Mouse (Mus musculus) telencephalon, adult 2 months (tissue): ENCODE data around the gene Eif4a1.
A peak's percentile ranks its signal among the peaks of the same experiment; 100 is the strongest.
"Not testable (repeated sequence)": the region's sequence is repeated elsewhere in the genome, so short reads cannot be mapped to it uniquely, and the experiment has no call there.

Source experiments
- DNase-seq: peaks from one replicate; pipeline ENCODE4 v3.0.0-alpha.2; 2011; ENCODE audit warnings: low read depth, low spot score

Gene Eif4a1

DNA sequence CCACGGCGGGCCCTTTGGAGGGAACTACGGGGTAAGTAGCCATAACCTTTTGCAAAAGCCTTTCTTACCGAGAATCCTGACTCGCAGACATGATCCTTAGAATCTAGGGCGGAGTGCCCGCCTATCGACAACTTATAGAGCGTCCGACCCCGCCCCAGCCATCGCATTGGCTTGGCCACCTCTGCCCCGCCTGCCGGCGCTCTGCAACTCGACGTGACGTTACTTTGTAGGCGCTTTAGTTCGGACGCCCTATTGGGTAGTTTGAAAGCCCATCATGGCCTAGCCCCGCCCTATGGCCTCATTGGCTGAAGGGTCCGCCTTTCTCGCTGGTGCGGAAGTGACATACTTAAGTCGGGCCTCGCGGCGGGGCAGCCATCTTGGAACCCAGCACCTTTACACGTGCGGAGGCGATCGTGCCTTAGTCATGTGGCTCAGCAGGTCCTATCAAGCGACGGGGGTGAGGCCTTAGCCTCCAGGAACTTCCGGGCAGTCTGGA, at the start of gene Eif4a1:
Eif4a1 (minus strand) TSS at position 213 of the 496 bp plus-strand sequence.
- peak; percentile 100 for DNase-seq

DNA sequence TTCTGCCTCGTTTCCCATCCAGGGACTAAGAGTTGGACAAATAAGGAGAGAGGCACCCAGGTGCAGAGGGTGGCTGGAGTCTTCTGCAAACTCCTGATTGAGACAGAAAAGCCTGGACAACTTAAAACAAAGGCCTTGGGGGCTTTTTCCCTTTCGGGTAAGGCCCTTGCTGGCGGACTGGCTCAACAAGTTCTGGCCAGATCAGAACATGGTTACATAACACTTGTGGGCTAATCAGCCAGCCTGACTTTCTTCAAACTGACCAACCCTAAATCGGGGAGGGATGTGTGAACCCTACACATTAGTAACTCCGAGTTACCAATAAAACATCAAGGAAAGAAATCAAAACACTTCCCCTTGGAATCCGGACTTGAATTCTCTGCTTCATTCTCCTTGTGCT, 48.6 kb upstream of the Eif4a1 start:
- no peak for DNase-seq

DNA sequence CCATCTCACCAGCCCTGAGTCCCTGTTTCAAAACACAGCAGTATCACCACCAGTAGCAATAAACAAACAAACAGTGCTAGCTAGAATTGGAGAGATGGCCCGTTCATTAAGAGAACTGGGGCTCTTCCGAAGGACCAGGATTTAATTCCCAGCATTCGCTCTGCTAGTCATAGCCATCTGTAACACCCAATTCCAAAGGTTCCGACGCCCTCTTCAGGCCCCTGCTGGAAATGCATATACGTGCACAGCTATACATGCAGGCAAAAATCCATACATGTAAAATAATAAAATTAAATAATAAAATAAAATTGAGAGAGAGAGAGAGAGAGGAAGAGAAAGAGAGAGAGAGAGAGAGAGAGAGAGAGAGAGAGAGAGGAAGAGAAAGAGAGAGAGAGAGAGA, 47.2 kb upstream of the Eif4a1 start:
- DNase-seq = no peak

DNA sequence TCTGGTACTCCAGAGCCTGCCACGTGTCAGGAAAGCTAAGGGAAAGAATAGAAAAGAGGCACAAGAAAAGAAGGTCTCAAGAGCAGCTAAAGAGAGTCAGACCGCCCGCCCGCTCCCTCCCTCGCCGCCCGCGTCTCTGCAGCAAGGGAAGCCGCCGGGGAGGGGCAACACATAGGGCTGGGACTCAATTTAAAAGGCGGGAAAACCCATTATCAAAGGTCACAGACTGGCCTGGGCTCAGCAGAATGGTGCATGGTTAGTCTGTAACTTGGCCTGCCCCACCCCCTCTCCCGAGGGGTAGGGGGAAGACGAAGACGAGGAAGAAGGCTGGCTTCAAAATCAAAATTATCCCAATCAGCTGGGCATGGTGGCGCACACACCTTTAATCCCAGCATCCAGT, 46.4 kb upstream of the Eif4a1 start:
- DNase-seq = no peak

DNA sequence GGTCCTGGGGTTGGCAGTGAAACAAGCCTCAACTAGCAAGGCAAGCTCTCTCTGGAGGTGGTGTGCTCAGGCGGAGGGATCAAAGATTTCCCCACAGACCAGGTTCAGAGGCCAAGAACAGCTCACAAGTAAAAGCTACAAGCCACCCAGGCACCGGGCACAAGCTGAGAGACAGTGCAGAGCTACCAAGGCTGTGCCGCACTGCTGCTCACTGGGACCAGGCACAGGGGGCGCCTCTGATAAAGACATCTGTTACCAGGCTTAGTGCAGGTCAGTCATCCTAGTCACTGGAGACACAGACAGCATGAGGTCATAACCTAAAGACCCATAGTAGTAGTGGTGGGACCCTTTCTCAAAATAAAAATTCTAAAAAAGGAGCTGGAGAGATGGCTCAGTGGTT, 44.7 kb upstream of the Eif4a1 start:
- DNase-seq = no peak

DNA sequence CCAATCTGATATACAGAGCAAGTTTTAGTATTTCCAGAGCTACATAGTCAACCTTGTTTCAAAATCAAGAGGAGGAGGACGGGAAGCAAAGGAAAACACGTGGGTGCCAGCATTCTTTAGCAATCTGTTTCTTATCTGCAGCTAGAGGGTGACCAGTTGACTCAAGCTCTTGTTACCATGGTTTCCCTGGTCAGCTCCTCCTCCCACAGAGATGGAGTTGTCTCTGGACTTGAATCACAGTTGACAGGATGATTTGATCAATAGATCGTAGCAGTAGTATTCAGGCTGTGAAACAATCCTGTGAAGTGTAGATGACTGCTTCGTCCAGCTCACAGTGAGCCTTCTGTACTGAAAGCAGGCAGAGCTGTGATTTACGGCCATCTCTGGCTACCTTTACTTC, 43.7 kb upstream of the Eif4a1 start:
- no peak for DNase-seq

DNA sequence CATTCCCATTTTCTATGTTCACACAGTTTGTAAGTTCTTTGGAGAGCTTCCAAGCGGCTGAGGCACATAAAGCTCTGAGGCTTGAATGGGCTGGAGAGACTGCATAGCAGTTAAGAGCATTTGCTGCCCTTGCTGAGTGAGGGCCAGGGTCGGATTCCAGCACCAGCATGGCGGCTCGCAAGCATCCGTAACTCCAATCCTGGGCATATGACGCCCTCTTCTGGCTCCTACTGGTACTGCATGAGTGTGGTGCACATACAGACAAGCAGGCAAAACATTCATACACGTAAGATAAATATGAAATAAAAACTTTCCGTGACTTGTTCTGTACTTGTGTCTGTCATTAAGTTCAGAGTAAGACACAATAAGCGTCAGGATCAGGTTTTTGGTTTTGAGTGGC, 43.3 kb upstream of the Eif4a1 start:
- no peak for DNase-seq

DNA sequence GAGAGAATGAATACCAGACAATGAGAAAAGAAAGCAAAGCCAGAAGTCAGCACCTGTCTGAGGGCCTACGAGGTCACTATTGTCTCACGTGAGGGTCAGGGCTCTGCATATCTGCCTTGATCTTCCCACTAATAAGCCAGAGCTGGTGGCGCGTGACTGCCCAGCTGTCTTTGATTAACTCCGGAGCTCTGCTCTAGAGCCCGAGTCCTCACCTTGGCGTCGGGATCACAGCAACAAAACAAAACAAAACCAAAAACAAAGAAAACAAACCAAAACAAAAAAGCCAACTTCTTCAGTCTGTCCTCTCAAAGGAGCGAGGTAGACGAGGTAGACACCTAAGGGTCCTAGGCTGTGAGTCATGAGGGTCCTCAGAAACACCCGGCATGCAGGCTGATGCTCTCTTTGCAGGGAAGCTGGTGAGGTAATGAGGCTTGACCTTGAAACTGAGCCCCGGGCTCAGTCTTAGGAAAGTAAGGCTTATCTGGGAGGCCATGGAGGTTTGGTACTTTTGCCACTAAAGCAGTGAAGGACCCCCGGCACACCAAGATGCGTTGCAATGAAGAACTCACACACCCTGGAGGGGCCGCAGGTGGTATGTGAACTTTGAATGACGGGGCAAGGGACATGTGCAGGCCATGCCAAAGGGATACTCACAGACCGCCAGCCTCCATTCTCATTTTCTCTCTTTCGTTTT, 42.6 kb upstream of the Eif4a1 start:
- DNase-seq = no peak

DNA sequence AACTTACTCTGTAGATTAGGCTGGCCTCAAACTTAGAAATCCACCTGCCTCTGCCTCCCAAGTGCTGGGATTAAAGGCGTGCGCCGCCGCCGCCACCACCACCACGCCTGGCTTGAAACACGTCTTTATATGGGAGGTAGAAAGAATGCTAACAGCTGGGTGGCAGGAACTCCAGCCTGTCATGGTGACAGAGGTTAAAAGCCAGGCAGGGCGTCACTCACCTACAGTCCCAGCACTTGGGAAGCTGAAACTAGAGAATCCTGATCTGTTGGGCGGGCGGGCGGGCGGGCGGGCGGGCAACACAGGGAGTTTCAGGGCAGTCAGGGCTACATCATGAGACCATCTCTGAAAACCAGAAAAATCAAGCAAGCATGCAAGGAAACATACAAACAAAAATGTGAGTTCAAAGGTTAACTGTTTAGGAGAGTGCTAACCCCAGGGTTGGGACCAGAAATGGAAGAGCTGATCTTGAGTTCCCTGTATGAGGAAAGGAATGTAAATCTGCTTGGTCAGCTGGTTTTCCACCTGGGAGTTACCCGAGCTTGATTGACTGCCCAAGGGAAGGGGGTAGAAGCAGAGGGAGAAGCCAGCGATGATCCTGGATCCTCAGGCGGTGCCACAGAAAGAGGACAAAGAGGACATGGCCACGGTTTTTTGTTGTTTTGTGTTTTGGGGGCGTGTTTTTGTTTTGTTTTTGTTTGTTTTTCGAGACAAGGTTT, 40.9 kb upstream of the Eif4a1 start:
- no peak for DNase-seq

DNA sequence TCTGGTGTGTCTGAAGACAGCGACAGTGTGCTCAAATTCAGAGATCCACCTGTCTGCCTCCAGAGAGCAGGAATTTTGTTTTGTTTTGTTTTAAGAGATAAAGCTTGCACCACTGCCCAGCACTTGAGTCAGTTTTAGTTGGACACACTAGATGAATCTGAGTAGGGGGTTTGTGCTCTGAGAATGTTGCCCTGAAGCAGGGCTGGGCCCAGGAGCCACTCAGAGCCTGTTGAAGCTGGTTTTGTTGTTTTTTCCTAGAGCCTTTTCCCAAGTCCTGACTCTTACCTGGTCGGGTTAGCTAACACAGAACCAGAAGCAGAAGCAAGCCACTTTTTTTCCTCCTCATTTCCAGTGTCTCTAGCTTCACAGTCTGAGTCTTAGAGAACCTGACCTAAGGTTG, 38.9 kb upstream of the Eif4a1 start:
- no peak for DNase-seq

DNA sequence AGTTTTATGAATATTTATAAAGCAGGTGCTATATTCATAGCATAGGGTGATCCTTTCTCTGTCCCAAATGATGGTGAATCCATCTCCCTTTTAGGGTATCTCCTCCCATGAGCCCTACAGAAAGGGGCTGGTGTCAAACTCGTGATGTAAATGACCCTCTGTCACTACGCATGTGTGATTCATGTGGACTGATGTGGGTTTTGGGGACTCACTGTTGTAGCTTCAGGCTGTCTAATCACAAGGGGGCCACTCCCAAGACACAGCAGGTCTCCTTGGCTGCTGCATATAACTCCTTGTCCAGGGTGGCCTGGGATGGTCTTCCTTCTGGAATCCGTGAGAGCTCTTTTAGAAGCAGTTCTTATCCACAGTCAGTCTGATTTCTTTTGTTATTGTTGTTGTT, 38.2 kb upstream of the Eif4a1 start:
- no peak for DNase-seq

DNA sequence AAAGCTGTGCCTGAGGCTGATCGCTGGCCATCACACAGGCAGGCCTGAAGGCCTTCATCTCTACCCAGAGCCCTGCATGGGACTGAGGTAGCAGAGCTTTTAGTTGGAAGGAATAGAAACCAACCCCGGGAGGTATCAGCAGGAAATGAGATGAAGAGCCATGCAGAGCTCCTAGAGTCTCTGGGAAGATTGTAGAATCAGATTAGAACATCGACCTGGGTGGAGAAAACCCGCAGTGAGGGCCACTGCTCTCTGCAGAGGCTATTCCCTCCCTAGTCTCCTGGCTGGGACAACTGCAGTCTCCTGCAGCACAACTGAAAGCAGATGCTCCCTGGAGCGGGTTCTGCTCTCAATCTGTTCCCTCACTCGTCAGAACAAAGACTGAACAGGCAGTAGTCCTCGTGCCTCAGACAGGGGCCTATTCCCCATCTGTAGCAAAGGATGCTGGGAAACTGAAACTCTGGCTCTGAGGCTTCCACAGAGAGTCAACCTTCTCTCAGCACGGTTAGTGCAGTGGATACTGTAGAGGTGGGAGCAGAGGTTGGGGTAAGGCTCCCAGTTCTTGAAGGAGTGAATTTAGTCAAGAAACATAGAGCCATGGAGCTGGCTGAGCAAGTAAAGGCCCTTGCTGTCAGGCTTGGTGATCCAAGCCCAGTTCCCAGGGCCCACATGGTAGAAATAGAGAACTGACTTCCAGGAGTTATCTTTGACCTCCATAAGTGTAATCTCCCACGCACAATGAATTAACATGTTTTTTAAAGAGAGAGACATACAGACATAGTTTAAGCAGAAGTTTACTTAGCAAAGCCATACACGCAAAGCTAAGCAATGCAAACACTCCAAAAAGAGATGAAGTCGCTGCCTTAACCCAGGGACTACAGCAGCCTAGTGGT, 37.6 kb upstream of the Eif4a1 start:
- DNase-seq = no peak

DNA sequence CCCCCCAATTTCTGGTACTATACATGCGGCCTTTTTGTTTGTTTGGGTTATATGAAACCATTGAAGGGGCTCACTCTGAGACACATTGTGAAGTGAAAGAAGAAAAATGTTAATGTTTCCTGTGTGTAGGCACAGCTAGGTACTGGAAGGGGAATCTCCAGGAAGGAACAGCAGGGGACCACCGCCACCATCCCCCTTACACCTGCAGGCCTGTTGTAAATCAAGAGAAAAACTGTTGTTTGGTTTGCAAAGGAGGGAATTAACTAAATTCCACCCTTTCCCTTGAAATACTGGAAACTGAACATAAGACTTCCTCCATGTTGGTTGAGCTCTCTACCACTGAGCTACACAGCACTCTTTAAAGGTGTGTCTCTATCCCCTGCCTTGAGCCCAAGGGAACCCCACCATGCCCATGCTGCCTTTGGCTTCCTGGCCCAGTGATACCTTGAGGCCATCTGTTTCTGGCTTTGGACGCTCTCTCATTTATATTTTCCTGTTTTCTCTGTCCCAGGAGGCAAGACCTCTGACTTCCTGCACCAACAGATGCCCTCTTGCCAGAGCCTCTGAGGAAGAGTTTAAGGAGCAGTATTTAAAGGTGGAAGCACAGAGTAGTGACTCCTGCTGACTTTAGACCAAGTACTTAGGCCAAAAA, 36.5 kb upstream of the Eif4a1 start:
- DNase-seq = no peak

DNA sequence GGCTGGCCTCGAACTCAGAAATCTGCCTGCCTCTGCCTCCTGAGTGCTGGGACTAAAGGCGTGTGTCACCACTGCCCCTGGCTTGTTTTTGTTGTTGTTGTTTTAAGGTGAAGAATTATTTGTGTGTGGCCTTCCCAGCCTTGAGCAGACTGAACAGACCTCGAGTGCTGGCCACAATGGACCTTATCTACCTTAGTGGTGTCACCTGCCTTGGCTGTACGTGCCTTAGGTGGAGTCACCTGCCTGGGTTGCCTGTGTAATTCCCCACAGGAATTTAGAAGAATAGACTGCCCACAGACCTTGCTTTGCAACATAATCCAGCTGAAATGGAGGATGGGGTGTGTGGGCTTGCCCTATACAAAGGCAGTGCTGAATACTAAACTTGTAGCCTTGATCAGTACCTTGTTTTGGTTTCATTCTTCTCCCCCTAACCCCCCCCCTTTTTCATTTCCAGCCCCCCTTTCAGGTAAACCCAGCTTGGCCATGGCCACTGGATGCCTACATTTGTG, 35.7 kb upstream of the Eif4a1 start:
- no peak for DNase-seq

DNA sequence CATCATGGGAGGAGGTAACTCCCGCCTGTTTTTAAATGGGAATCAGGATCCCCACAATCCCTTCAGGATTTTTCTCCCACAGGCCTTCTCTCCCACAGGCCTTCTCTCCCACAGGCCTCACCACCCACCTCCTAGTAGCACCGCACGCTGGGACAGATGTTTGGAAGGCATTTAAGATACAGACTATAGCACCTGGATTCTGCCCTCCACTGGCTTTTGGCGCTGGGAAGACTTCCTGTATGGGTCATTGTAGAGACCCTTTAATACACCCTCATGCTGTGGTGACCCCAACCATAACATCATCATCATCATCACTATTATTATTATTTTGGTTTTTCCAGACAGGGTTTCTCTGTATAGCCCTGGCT, 35.2 kb upstream of the Eif4a1 start:
- no peak for DNase-seq

DNA sequence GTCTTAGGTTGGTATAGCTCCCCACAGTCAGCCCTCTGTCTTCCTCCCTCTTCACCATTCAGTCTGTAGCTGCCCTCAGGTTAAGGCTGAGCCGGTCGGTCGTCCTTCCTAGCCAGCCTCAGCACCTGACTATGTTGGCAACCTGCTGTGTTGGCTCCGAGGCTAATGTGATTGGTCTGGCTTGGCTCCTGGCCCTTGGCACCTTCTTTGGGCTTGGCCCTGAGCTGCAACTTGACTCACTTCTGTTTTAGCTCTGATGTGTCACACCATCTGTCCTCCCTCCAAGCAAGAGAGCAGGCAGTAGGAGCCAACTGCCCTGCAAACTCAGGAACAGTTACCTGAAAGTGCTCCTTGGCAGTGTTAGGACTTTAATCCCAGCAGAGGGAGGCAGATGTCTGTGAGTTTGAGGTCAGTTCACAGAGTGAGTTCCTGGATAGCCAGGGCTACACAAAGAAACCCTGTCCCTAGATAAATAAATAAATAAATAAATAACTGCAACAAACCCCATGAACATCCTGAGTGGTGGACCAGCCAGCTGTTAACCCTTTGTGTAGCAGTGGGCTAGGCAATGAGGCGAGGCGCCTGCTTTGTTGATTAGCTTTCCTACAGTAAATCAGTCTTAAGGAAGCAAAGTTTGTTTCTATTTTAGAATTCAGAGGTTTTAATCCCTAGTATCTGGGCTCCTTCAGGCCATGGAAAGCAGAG, 34.7 kb upstream of the Eif4a1 start:
- no peak for DNase-seq

DNA sequence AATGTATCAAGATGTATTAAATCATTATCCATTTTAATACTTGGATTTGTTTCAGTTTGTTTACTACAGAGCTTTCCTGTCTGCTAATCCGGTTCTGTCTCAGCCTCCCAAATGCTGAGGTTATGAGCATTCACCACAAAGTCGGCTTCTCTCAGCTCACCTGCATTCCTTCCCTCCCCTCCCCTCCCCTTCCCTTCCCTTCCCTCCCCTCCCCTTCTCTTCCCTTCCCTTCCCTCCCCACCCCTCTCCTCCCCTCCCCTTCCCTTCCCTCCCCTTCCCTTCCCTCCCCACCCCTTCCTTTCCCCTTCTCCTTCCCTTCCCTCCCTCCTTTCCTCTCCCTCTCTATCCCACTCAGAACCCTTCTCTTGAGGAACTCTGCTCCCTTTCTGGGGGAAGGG, 32.4 kb upstream of the Eif4a1 start:
- DNase-seq = no peak

DNA sequence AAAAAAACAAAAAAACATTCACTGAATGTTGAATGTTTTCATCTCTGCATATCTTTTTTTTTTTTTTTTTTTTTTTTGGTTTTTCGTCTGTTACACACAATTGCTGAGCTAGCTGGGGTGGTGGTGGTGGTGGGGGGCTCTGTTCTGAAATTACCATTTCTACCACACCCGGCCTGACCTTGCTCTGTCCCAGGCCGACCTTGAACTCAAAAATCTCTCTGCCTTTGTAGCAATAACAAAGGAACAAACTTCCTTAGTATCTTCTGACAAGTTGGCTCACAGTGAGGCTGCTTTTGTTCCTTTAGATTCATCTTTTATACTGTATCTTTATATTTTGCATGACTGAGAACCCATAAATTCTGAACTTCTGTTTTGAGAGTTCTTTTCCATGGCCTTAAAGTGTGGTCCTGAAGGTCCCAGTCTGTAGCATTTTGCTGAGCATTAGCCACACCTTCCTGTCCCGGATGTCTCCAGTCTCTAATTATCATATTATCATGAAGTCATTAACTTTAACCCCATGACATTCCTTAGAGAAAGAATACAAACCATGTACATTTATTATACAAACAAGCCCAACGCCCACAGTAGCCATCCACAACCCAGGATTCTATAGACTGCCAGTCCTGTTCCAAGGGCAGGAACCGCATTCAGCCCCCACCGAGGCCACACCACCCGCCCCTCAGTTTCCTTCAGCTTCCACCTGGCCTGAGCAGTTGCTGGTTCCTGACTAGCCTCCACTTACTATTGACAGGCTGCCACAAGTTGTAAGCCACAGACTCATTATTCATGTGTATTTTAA, 31.8 kb upstream of the Eif4a1 start:
- no peak for DNase-seq

DNA sequence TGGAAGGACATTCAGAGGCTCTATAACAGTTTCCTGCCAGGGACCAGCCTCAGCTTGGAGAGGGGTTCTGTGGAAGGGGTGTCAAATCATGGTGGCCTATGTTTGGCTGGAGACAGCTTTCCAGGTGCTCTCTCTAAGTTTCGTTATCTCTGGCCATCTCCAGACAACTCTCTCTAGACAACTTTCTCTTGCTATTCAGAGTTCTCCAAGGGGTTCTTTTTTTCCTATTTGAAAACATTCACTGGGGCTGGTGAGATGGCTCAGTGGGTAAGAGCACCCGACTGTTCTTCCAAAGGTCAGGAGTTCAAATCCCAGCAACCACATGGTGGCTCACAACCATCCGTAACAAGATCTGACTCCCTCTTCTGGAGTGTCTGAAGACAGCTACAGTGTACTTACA, 31.2 kb upstream of the Eif4a1 start:
- DNase-seq = not testable (repeated sequence)

DNA sequence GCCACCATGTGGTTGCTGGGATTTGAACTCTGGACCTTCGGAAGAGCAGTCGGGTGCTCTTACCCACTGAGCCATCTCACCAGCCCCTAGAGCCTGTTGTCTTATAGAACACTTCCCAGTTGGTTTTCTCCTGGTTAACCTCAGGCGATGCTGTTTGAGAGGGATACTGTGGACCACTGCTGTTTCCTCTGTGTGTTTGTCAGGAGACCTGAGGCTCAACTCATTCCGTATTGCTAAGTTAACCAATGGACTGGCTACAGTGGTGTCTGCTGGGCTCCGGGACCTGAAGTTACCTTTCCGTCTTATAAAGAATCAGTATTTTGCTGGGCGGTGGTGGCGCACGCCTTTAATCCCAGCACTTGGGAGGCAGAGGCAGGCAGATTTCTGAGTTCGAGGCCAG, 30.7 kb upstream of the Eif4a1 start:
- not testable (repeated sequence) for DNase-seq
